Mouse (Mus musculus) T-helper 1 cell (primary cell): ENCODE data around the gene Gm15155.
"Not testable (repeated sequence)": the region's sequence is repeated elsewhere in the genome, so short reads cannot be mapped to it uniquely, and the experiment has no call there.

Experiments used
- in situ Hi-C: fragments of 300-600 bp; cut with MboI, MseI; formaldehyde crosslinking; loops from one replicate; pipeline ENCODE4 v1.15.1; 2025; ENCODE audit warnings: high pct_unique_total_duplicates

The Gm15155 gene

DNA sequence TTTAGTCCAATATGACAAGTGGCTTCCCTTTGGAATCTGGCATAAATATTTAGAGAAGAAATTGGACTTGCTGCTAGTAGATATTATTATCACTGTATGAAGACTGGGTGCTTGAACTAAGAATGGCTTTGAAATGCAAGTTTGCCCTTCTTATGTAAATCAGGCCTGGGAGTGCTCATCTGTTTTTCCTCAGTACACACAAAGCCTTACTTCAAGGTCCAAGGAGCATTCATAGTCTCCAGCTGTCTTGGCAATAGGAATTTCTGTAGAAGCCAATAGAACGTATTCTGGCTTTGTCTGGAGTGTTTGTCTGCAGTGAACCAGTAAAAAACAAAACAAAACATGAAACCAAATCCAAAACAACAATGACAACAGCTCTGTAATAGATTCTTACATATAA, 278.6 kb downstream of the Gm15155 start:
- in situ Hi-C loops, result no loop called here

DNA sequence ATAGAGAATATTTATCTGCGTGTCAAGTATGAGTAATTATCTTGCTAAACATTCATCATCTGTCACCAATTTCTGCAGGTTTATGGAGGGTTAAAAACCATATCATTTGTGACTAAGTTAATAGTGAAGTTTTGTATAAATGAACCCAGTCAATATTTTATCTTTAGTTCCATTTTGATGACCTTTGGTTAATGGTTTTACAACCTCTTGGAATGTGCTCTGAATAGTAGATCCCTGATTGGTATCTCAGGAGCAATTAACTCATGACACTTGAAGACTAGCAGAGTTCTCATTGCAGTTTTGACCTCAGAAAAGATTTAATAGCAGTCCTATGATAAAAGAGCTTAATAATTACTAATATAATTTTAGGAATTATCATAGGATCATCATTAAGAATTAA, 385.2 kb downstream of the Gm15155 start:
- in situ Hi-C loops, result no loop called here

DNA sequence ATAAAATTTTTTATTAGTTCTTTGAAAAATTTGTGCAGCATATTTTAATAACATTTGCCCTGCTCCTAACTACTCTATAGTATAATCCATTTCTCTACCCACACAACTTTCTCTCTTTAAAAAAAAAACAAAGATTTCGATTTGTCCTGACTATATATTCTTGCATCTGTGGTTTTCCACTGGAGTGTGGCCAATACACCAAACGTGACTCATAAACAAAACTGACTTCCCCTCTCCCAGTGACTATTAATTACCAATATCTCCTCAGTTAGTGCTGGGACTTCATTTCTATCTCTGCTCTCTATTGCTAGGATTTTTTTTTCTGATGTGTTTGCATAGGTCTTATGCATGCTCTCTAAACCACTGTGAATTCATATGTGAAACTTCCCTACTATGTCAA, 531.2 kb downstream of the Gm15155 start:
- in situ Hi-C loops, result no loop called here

DNA sequence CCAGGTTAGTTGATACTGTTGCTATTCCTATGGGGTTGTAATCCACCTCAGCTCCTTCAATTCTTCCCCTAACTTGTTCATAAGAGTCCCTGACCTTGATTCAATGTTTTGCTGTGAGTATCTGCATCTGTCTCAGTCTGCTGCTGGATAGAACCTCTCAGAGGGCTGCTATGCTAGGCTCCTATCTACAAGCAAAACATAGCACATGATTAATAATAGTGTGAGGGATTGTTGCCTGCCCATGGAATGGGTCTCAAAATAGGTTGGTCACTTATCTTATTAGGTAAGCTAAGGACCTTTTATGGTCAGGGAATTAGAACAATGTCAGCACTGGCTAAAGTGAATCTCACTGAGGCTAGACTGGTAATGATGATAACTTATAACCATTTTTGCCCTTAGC, 547.0 kb downstream of the Gm15155 start:
- in situ Hi-C loops, result no loop called here

DNA sequence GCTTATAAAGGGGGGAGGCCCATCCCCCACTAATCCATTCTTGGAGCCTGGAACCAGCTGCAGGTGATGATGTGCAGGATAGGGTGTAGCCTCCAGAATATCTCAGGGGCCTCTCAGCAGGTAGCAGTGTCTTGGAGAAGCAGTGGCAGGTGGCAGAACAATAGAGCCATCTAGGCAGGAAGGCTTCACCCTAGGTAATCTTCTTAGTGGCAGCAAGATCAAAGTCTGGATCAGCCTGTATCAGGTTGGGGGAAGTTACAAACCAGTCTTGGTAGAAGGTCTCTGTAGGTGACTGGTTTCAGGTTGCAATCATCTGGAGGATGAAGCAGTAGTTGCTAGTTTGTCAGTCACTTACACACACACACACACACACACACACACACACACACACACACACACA, 679.3 kb downstream of the Gm15155 start:
- in situ Hi-C loops, result not testable (repeated sequence)
